ENCODE assay signal across 8 mouse cellular contexts in genomic region chr19:32210099-32210449, GRCm38 (mm10).
DNase-seq lines count a peak whose midpoint lies in the region; ATAC-seq and TF ChIP-seq lines count a peak whose summit lies in the region.

No protein-coding gene starts in this region.

- intact Hi-C loops in heart, postnatal 10 days (cut with DNase I): loop anchor here (5.0 kb wide), 2 partner anchors 112 to 177 kb away; partner anchors contain the start of gene Sgms1

- no peak for ATAC-seq in limb, embryonic 14.5 days (ENCODE audit: low FRiP score, low read depth)
- ATAC-seq in midbrain, embryonic 15.5 days (replicated peaks): no peak

- peak overlapping the region; percentile 67 for H3K9ac ChIP-seq in limb, embryonic 14.5 days (ENCODE audit: low read depth, low read length, severe bottlenecking)
- H3K9ac ChIP-seq in midbrain, embryonic 15.5 days: no peak overlapping the region

- TF ChIP-seq POLR2A in limb, embryonic 14.5 days (IDR thresholded peaks at IDR 0.05; ENCODE audit: borderline replicate concordance, extremely low read depth, insufficient read depth, insufficient read length): no peak

- peak overlapping the region; percentile 77 for H3K4me2 ChIP-seq in limb, embryonic 14.5 days (replicated peaks; ENCODE audit: low read depth, low read length, severe bottlenecking)
- H3K4me2 ChIP-seq in midbrain, embryonic 15.5 days: peak overlapping the region; percentile 44; the same call in 1 of the 2 replicates

- H3K27ac ChIP-seq in limb, embryonic 14.5 days (replicated peaks; ENCODE audit: low read depth, low read length): peak overlapping the region; percentile 89
- no peak overlapping the region for H3K27ac ChIP-seq in midbrain, embryonic 15.5 days

- WGBS in limb, embryonic 14.5 days: 9% methylated on average over 5 of the region's 5 CpGs
- 40% methylated on average over 5 of the region's 5 CpGs for WGBS in midbrain, embryonic 15.5 days

- DNase-seq in adrenal gland, postnatal 10 days: peak; percentile 59
- no peak for DNase-seq in adrenal gland, adult 8-10 months
- peak; percentile 61 for DNase-seq in adipocyte (ENCODE audit: low spot score)
- DNase-seq in heart, postnatal 10 days: peak; percentile 58 to 61
- peak; percentile 20 for DNase-seq in limb, embryonic 14.5 days (ENCODE audit: low spot score)
- DNase-seq in left cerebral cortex, adult 18-20 months (ENCODE audit: low spot score in 2 of 2): no peak
- DNase-seq in testis, postnatal 10 days (ENCODE audit: low spot score): no peak

- H3K4me1 ChIP-seq in limb, embryonic 14.5 days (ENCODE audit: control insufficient read depth, insufficient read depth, low read length): peaks cover 10% of the 10 kb centered on the region; the same call in 1 of the 2 replicates
- H3K4me1 ChIP-seq in midbrain, embryonic 15.5 days: peaks cover 5% of the 10 kb centered on the region

- H3K27me3 ChIP-seq in limb, embryonic 14.5 days (ENCODE audit: control insufficient read depth, insufficient read depth, low read length): no peaks in the 10 kb centered on the region
- peaks cover 4% of the 10 kb centered on the region; the same call in 1 of the 2 replicates for H3K27me3 ChIP-seq in midbrain, embryonic 15.5 days (replicated peaks)

- no peaks in the 10 kb centered on the region for H3K36me3 ChIP-seq in limb, embryonic 14.5 days (ENCODE audit: control insufficient read depth, insufficient read depth, low read length)
- no peaks in the 10 kb centered on the region for H3K36me3 ChIP-seq in midbrain, embryonic 15.5 days (replicated peaks)

- H3K4me3 ChIP-seq in limb, embryonic 14.5 days (replicated peaks; ENCODE audit: low read length): peak overlapping the region; percentile 53
- peak overlapping the region; percentile 23 for H3K4me3 ChIP-seq in midbrain, embryonic 15.5 days

- H3K9me3 ChIP-seq in limb, embryonic 14.5 days (ENCODE audit: control insufficient read depth, low read length): no peaks in the 10 kb centered on the region
- no peaks in the 10 kb centered on the region for H3K9me3 ChIP-seq in midbrain, embryonic 15.5 days

Comparison
In these comparisons a context has a peak if more than half of its experiments do, and no peak if none do; other contexts are left out.
1. DNase-seq: peak in adrenal gland, postnatal 10 days (single experiment), adipocyte (single experiment), heart, postnatal 10 days (2 of 2) and limb, embryonic 14.5 days (single experiment); none in adrenal gland, adult 8-10 months (single experiment), left cerebral cortex, adult 18-20 months (0 of 2) and testis, postnatal 10 days (single experiment).